Mouse (Mus musculus) T-helper 17 cell (primary cell): ENCODE data around the gene Trp73.

Source experiments
- in situ Hi-C, 2 experiments: fragments of 300-600 bp; cut with MboI, MseI; formaldehyde crosslinking; loops; 1 replicate in 1 of 2; 2 replicates in 1 of 2; pipeline ENCODE4 v1.15.1; 2025; ENCODE audit warnings: high pct_unique_total_duplicates in 2 of 2

The Trp73 gene

DNA sequence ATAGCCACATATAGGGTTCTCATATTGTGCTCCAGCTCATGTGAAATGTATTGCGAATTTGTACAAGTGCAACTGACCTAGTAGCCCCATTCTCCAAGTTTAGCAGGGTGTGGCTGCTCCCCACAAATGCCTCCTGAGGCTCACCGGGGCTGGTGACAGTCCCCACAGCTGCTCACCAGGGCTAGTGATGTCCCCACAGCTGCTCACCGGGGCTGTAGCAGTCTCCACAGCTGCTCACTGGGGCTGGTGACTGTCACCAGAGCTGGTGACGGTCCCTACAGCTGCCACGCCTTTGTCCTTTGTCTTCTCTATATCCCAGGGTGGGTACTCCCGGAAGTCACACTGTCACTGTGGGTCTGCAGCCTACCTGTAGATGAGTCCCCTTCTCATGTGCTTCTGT is 133.7 kb downstream of the Trp73 start:
- in situ Hi-C loops, result no loop called here
